In the genomic region with DNA sequence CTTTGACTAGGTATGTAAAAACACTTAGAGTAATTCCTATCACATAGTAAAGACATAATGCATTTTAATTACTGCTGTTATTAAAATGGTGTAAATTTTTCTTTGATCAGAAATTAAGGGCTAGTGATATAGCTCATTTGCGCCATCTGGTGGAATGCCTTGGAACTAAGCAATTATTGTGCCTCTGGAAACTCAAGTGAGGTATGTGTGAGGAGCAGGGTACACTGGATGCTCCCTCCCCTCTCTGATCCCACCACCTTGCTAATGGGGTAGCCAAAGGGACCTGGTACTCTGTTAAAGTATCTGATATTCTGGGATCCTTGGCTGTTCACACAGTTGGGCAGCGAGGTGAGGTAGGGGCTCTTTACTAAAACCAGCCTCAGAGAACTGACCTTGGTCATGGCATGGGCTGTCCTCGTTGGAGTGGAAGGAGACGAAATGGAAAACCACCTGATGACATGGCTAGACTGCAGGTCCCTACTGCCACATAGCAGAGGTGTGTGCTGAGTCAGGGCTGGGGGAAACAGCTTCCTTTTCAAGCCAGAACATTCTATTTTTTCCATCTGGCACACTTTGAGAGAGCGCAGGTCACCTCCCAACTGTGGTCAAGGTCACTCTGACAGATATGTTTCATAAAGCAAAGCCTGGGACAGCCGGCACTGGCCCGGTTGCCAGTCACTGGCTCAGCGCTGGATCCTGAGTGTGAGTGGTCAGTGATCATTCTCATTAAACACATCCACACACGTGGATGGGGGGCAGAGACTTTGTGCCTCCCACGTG, we compare ENCODE assay signal across 9 mouse cellular contexts. TPM values are rescaled to one million over a fixed set of nuclear protein-coding genes. Genes with fewer than 3 reads are reported as not detected.
DNase-seq lines count a peak whose midpoint lies in the region; ATAC-seq and TF ChIP-seq lines count a peak whose summit lies in the region.
"Had no signal": no experiment of that assay in that cellular context is flagged by ENCODE, and none has a peak within 500 bp of the region (broad histone marks: within the 10 kb centered on the region; RNA-seq: fewer than 3 reads in every experiment).

No protein-coding gene starts in this region.

- TF ChIP-seq EP300 in MEL (IDR thresholded peaks at IDR 0.05; ENCODE audit: low read depth in 1 of 2, low read length in 2 of 2), result no peak

- H3K4me3 ChIP-seq in kidney, embryonic 15.5 days (replicated peaks), result no peak overlapping the region
- H3K4me3 ChIP-seq in MEL (ENCODE audit: control insufficient read depth in 1 of 2, insufficient read depth in 1 of 2, low read depth in 2 of 2, low read length in 2 of 2), result no peak overlapping the region
- H3K4me3 ChIP-seq: liver, embryonic 13.5 days had no signal

- H3K9ac ChIP-seq in kidney, embryonic 15.5 days, result no peak overlapping the region
- H3K9ac ChIP-seq in MEL (ENCODE audit: control insufficient read depth, low read depth, low read length, poor library complexity, severe bottlenecking), result no peak overlapping the region
- H3K9ac ChIP-seq: liver, embryonic 13.5 days had no signal

- TF ChIP-seq CTCF in MEL (IDR thresholded peaks at IDR 0.05 in 2 of 3, conservative IDR thresholded peaks at IDR 0.05 in 1 of 3; ENCODE audit: control insufficient read depth in 1 of 3, insufficient read depth in 1 of 3, low read depth in 2 of 3, low read length in 3 of 3, poor library complexity in 1 of 3, severe bottlenecking in 1 of 3), result peak; percentile 34 to 79 (median 75)

- H3K9me3 ChIP-seq in kidney, embryonic 15.5 days (replicated peaks), result no peaks in the 10 kb centered on the region
- no peaks in the 10 kb centered on the region for H3K9me3 ChIP-seq in MEL (replicated peaks; ENCODE audit: insufficient read depth, low read length)
- H3K9me3 ChIP-seq: liver, embryonic 13.5 days had no signal

- DNase-seq in kidney, adult 11 months, result peak; percentile 48
- DNase-seq in MEL (ENCODE audit: low read depth, low spot score), result peak; percentile 57
- DNase-seq in cerebellum, adult 9-10 months, result peak; percentile 59
- peak; percentile 12 to 39 for DNase-seq in layer of hippocampus, postnatal 36 days
- DNase-seq in retina, adult 2 months (ENCODE audit: low read depth, low spot score), result peak; percentile 6
- DNase-seq in gastrocnemius, postnatal 4 days (ENCODE audit: low spot score in 2 of 2), result no peak
- DNase-seq: liver, embryonic 13.5 days had no signal

- no peaks in the 10 kb centered on the region for H3K4me1 ChIP-seq in kidney, embryonic 15.5 days
- no peaks in the 10 kb centered on the region for H3K4me1 ChIP-seq in MEL (ENCODE audit: control insufficient read depth in 1 of 2, insufficient read depth in 2 of 2, low read length in 2 of 2)
- H3K4me1 ChIP-seq: liver, embryonic 13.5 days had no signal

- H3K79me2 ChIP-seq in MEL (ENCODE audit: control insufficient read depth, insufficient read depth, low read length, poor library complexity), result no peaks in the 10 kb centered on the region

- TF ChIP-seq POLR2A in MEL (IDR thresholded peaks at IDR 0.05; ENCODE audit: control insufficient read depth in 1 of 2, insufficient read depth in 1 of 2, low read depth in 1 of 2, low read length in 2 of 2, poor library complexity in 1 of 2), result no peak

- peak; percentile 80 for TF ChIP-seq RAD21 in MEL (IDR thresholded peaks at IDR 0.05; ENCODE audit: low read depth, low read length)

- H3K36me3 ChIP-seq in kidney, embryonic 15.5 days, result no peaks in the 10 kb centered on the region
- no peaks in the 10 kb centered on the region for H3K36me3 ChIP-seq in MEL (ENCODE audit: control insufficient read depth in 1 of 2, insufficient read depth in 2 of 2, low read length in 2 of 2)
- H3K36me3 ChIP-seq: liver, embryonic 13.5 days had no signal

- 63% methylated on average over 10 of the region's 10 CpGs for WGBS in kidney, embryonic 15.5 days

- no peak overlapping the region for H3K27ac ChIP-seq in kidney, embryonic 15.5 days
- H3K27ac ChIP-seq in MEL (ENCODE audit: control insufficient read depth, low read depth, low read length), result no peak overlapping the region
- H3K27ac ChIP-seq: liver, embryonic 13.5 days had no signal

- no peak for ATAC-seq in kidney, embryonic 15.5 days (replicated peaks; ENCODE audit: low FRiP score)
- ATAC-seq in hematopoietic stem cell, adult 5-6 weeks (replicated peaks in 1 of 2; ENCODE audit: insufficient read depth in 1 of 2, low FRiP score in 2 of 2, low TSS enrichment in 1 of 2, low read depth in 1 of 2, poor library complexity in 2 of 2, severe bottlenecking in 2 of 2), result peak; percentile 40 to 44; a peak in 3 of 4 replicates

- H3K4me2 ChIP-seq in kidney, embryonic 15.5 days, result no peak overlapping the region
- H3K4me2 ChIP-seq: liver, embryonic 13.5 days had no signal

- H3K27me3 ChIP-seq in kidney, embryonic 15.5 days, result peaks cover 3% of the 10 kb centered on the region; the same call in 1 of the 2 replicates
- H3K27me3 ChIP-seq in MEL (ENCODE audit: control insufficient read depth in 1 of 2, insufficient read depth in 2 of 2, low read length in 2 of 2), result no peaks in the 10 kb centered on the region
- H3K27me3 ChIP-seq: liver, embryonic 13.5 days had no signal

TF ChIP-seq in MEL, 35 proteins besides CTCF, POLR2A, EP300 and RAD21:
- TF ChIP-seq SMC3 (IDR thresholded peaks at IDR 0.05; ENCODE audit: low read depth, low read length) (peak; percentile 88), GATA1 (IDR thresholded peaks at IDR 0.05; ENCODE audit: low read depth, low read length) (no peak), ZC3H11A (IDR thresholded peaks at IDR 0.05; ENCODE audit: low read depth, low read length) (peak; percentile 55), JUND (IDR thresholded peaks at IDR 0.05; ENCODE audit: low read depth, low read length) (no peak)

RNA-seq across cellular contexts. Expression of a gene that starts 3.6 kb away (rescaled TPM):
- 0.64 and 1.0 TPM in 2 replicates for polyA plus RNA-seq in kidney, embryonic 15.5 days (2015; fragmentation: Nextera tagmentation; extraction: Ambion mirVana)
- not detected in 2 replicates for total RNA-seq in MEL (2012; rRNA removed)
- polyA plus RNA-seq in MEL (2012; ENCODE audit: insufficient read depth in 1 of 2, insufficient read length in 2 of 2, low read depth in 1 of 2, low replicate concordance in 2 of 2, missing spikeins in 1 of 2), result not detected
- total RNA-seq in hematopoietic stem cell, adult 5-6 weeks (2017), result not detected in 2 replicates
- total RNA-seq in layer of hippocampus, postnatal 36 days (2021), result under 1 TPM; 0.22 to 0.25 TPM
- under 1 TPM; 0.22 to 0.91 TPM for total RNA-seq in gastrocnemius, postnatal 4 days (2021)
- polyA plus RNA-seq: liver, embryonic 13.5 days had no signal

RNA-seq across cellular contexts. Expression of a gene that starts 7.6 kb away (rescaled TPM):
- polyA plus RNA-seq in kidney, embryonic 15.5 days (2015; fragmentation: Nextera tagmentation; extraction: Ambion mirVana), result 0.06 and 0.10 TPM in 2 replicates
- 0.12 TPM in 1 of 2 replicates, not detected in the other for total RNA-seq in MEL (2012; rRNA removed)
- polyA plus RNA-seq in MEL (2012; ENCODE audit: insufficient read depth in 1 of 2, insufficient read length in 2 of 2, low read depth in 1 of 2, low replicate concordance in 2 of 2, missing spikeins in 1 of 2), result not detected
- not detected in 2 replicates for total RNA-seq in hematopoietic stem cell, adult 5-6 weeks (2017)
- total RNA-seq in layer of hippocampus, postnatal 36 days (2021), result not detected
- not detected for total RNA-seq in gastrocnemius, postnatal 4 days (2021)
- polyA plus RNA-seq: liver, embryonic 13.5 days had no signal

RNA-seq across cellular contexts. Expression of a gene that starts 36.6 kb away (rescaled TPM):
- 3.5 and 4.6 TPM in 2 replicates for polyA plus RNA-seq in kidney, embryonic 15.5 days (2015; fragmentation: Nextera tagmentation; extraction: Ambion mirVana)
- not detected in 2 replicates for total RNA-seq in MEL (2012; rRNA removed)
- not detected for polyA plus RNA-seq in MEL (2012; ENCODE audit: insufficient read depth in 1 of 2, insufficient read length in 2 of 2, low read depth in 1 of 2, low replicate concordance in 2 of 2, missing spikeins in 1 of 2)
- not detected in 2 replicates for total RNA-seq in hematopoietic stem cell, adult 5-6 weeks (2017)
- not detected for total RNA-seq in layer of hippocampus, postnatal 36 days (2021)
- total RNA-seq in gastrocnemius, postnatal 4 days (2021), result not detected
- polyA plus RNA-seq: liver, embryonic 13.5 days had no signal

RNA-seq across cellular contexts. Expression of a gene that starts 38.5 kb away (rescaled TPM):
- polyA plus RNA-seq in kidney, embryonic 15.5 days (2015; fragmentation: Nextera tagmentation; extraction: Ambion mirVana), result 26.0 and 29.4 TPM in 2 replicates
- not detected in 2 replicates for total RNA-seq in MEL (2012; rRNA removed)
- polyA plus RNA-seq in MEL (2012; ENCODE audit: insufficient read depth in 1 of 2, insufficient read length in 2 of 2, low read depth in 1 of 2, low replicate concordance in 2 of 2, missing spikeins in 1 of 2), result not detected
- total RNA-seq in hematopoietic stem cell, adult 5-6 weeks (2017), result not detected in 2 replicates
- total RNA-seq in layer of hippocampus, postnatal 36 days (2021), result not detected
- not detected for total RNA-seq in gastrocnemius, postnatal 4 days (2021)
- polyA plus RNA-seq: liver, embryonic 13.5 days had no signal

RNA-seq across cellular contexts. Expression of a gene that starts 56.6 kb away (rescaled TPM):
- 0.14 TPM in 1 of 2 replicates, not detected in the other for polyA plus RNA-seq in kidney, embryonic 15.5 days (2015; fragmentation: Nextera tagmentation; extraction: Ambion mirVana)
- not detected in 2 replicates for total RNA-seq in MEL (2012; rRNA removed)
- not detected for polyA plus RNA-seq in MEL (2012; ENCODE audit: insufficient read depth in 1 of 2, insufficient read length in 2 of 2, low read depth in 1 of 2, low replicate concordance in 2 of 2, missing spikeins in 1 of 2)
- not detected in 2 replicates for total RNA-seq in hematopoietic stem cell, adult 5-6 weeks (2017)
- total RNA-seq in layer of hippocampus, postnatal 36 days (2021), result not detected
- total RNA-seq in gastrocnemius, postnatal 4 days (2021), result not detected
- polyA plus RNA-seq: liver, embryonic 13.5 days had no signal

Comparison
In these comparisons a context has a peak if more than half of its experiments do, and no peak if none do; other contexts are left out.
1. DNase-seq: peak in kidney, adult 11 months (single experiment), MEL (single experiment), cerebellum, adult 9-10 months (single experiment), layer of hippocampus, postnatal 36 days (2 of 2) and retina, adult 2 months (single experiment); none in gastrocnemius, postnatal 4 days (0 of 2).